Mouse (Mus musculus) heart, postnatal 0 days (tissue): ENCODE results near the gene Dock8. TPM values are rescaled to one million over a fixed set of nuclear protein-coding genes. Genes with fewer than 3 reads are reported as not detected.

ENCODE experiments used
- ATAC-seq: fragments of 200-750 bp; cut with Nextera tagmentation; 2 replicates; pipeline ENCODE4 v1.8.0; 2017; ENCODE audit warnings: low read depth, moderate number of reproducible peaks, moderate library complexity; ENCODE audit not compliant: insufficient read depth
- DNase-seq: peaks from one replicate; pipeline ENCODE4 v3.0.0-alpha.2; 2016; ENCODE audit warnings: low spot score
- H3K27ac ChIP-seq: fragments of 300-500 bp; sonication (generic); 2 replicates; pipeline ENCODE4 v1.5.1; 2014; ENCODE audit warnings: low read depth, mild to moderate bottlenecking
- H3K27me3 ChIP-seq: fragments of 300-500 bp; sonication (generic); 2 replicates; pipeline ENCODE4 v1.6.1; 2014; ENCODE audit warnings: low read length, mixed read lengths; ENCODE audit not compliant: control insufficient read depth, insufficient read depth
- H3K36me3 ChIP-seq: fragments of 300-500 bp; sonication (generic); replicated peaks from 2 replicates; pipeline ENCODE4 v1.6.1; 2014; ENCODE audit warnings: low read length, mixed read lengths; ENCODE audit not compliant: control insufficient read depth, insufficient read depth
- H3K4me1 ChIP-seq: fragments of 300-500 bp; sonication (generic); 2 replicates; pipeline ENCODE4 v1.6.1; 2014; ENCODE audit warnings: antibody characterized with exemption; ENCODE audit not compliant: control insufficient read depth, insufficient read depth
- H3K4me2 ChIP-seq: fragments of 300-500 bp; sonication (generic); 2 replicates; pipeline ENCODE4 v1.6.1; 2014; ENCODE audit warnings: low read depth, mild to moderate bottlenecking, low read length, moderate library complexity
- H3K4me3 ChIP-seq: fragments of 300-500 bp; sonication (generic); 2 replicates; pipeline ENCODE4 v1.5.1; 2014; ENCODE audit warnings: low read depth, low read length
- H3K9ac ChIP-seq: fragments of 300-500 bp; sonication (generic); replicated peaks from 2 replicates; pipeline ENCODE4 v1.6.1; 2014; ENCODE audit warnings: low read depth, low read length, mixed read lengths
- H3K9me3 ChIP-seq: fragments of 300-500 bp; sonication (generic); replicated peaks from 2 replicates; pipeline ENCODE4 v1.6.1; 2016; ENCODE audit warnings: low read length; ENCODE audit not compliant: control insufficient read depth
- CTCF ChIP-seq: IDR thresholded peaks from 2 replicates; pipeline ENCODE4 v1.5.1; 2016; ENCODE audit warnings: antibody characterized with exemption, control low read depth, low read depth
- EP300 ChIP-seq: IDR thresholded peaks from 2 replicates; pipeline ENCODE4 v1.6.1; 2016; ENCODE audit warnings: antibody characterized with exemption, low read depth
- WGBS: fragments of 180-500 bp; shearing (Covaris S2); extraction: QIAGEN DNeasy Blood & Tissue Kit; methylation state at CpG from one replicate; pipeline ENCODE4 v1.1.7; 2014; 5-methylcytosine and 5-hydroxymethylcytosine counted together
- polyA plus RNA-seq: library from polyadenylated mRNA; unstranded; fragments of >200 nt; fragmentation: Nextera tagmentation; extraction: Ambion mirVana; gene quantifications from 2 replicates; pipeline ENCODE4 v1.2.1, GENCODE M21; 2015
- total RNA-seq: library from RNA; depleted of rRNA; stranded (reverse); fragments of >200 nt; gene quantifications from 2 replicates; pipeline ENCODE4 v1.2.3, GENCODE M21; 2014; ENCODE audit warnings: low replicate concordance; rRNA removed

The Dock8 gene
- total RNA-seq (1.3 and 6.0 TPM in 2 replicates), polyA plus RNA-seq (1.6 and 2.4 TPM in 2 replicates)

- Histone ChIP-seq H3K9me3 (no peaks in the 10 kb centered on the region), H3K4me3 (peak within 1 kb of the TSS; percentile 88), H3K9ac (peak within 1 kb of the TSS; percentile 62), H3K27ac (peak within 1 kb of the TSS; percentile 64), H3K4me2 (peak within 1 kb of the TSS; percentile 97), H3K27me3 (0 out of 2 replicates have a peak, but pooled peaks cover 6% of the 10 kb centered on the region), H3K4me1 (peaks cover 11% of the 10 kb centered on the region), H3K36me3 (no peaks in the 10 kb centered on the region)
- WGBS, result under 1% methylated on average over 85 of the region's 109 CpGs
- peak; percentile 43 for DNase-seq
- no peak for TF ChIP-seq EP300
- no peak for TF ChIP-seq CTCF
- ATAC-seq, result peak; percentile 83
Observed at GRCm38 (mm10) chr19:24999201-24999886, at the start of gene Dock8. Gene Dock8, plus strand, starts transcription at chr19:24999534.

- Histone ChIP-seq H3K9ac (no peak overlapping the region), H3K4me3 (no peak overlapping the region), H3K4me2 (no peak overlapping the region), H3K4me1 (peaks cover 4% of the 10 kb centered on the region; the same call in 1 of the 2 replicates), H3K27ac (no peak overlapping the region), H3K9me3 (no peaks in the 10 kb centered on the region), H3K27me3 (no peaks in the 10 kb centered on the region), H3K36me3 (peaks cover 14% of the 10 kb centered on the region)
- WGBS, result 30% methylated on average over 3 of the region's 3 CpGs
- ATAC-seq, result no peak
- TF ChIP-seq CTCF (peak; percentile 64), EP300 (no peak)
- DNase-seq, result peak; percentile 57
Observed at GRCm38 (mm10) chr19:24958531-24958930, 40.8 kb upstream of the Dock8 start.

GRCm38 (mm10) chr19:24961172-24961962 is 38.0 kb upstream of the Dock8 start, which contains the start of gene Cbwd1:
Gene Cbwd1, minus strand, starts transcription at chr19:24961610.
- peak within 1 kb of the TSS; percentile 77 for H3K4me3 ChIP-seq
- H3K36me3 ChIP-seq, result peaks cover 3% of the 10 kb centered on the region; the same call in 1 of the 2 replicates
- TF ChIP-seq CTCF (peak; percentile 92), EP300 (no peak)

GRCm38 (mm10) chr19:24966203-24966602 is 33.1 kb upstream of the Dock8 start:
- no peaks in the 10 kb centered on the region for H3K36me3 ChIP-seq
- no peak overlapping the region for H3K9ac ChIP-seq
- H3K4me1 ChIP-seq, result no peaks in the 10 kb centered on the region
- TF ChIP-seq CTCF, result no peak
- TF ChIP-seq EP300, result no peak
- ATAC-seq (no peak), DNase-seq (no peak)
- no peak overlapping the region for H3K4me2 ChIP-seq
- H3K9me3 ChIP-seq, result no peaks in the 10 kb centered on the region
- H3K27me3 ChIP-seq, result no peaks in the 10 kb centered on the region
- no peak overlapping the region for H3K4me3 ChIP-seq
- WGBS, result 67% methylated on average over 2 of the region's 2 CpGs
- no peak overlapping the region for H3K27ac ChIP-seq

More at GRCm38 (mm10) chr19:24961172-24961962, 38.0 kb upstream of the Dock8 start, which contains the start of gene Cbwd1:
- Histone ChIP-seq H3K4me1 (peaks cover 4% of the 10 kb centered on the region; the same call in 1 of the 2 replicates), H3K9ac (peak within 1 kb of the TSS; percentile 74), H3K27me3 (no peaks in the 10 kb centered on the region), H3K9me3 (no peaks in the 10 kb centered on the region), H3K27ac (peak within 1 kb of the TSS; percentile 58), H3K4me2 (peak within 1 kb of the TSS; percentile 73)
- under 1% methylated on average over 36 of the region's 36 CpGs for WGBS
- ATAC-seq, result peak; percentile 100
- DNase-seq, result peak; percentile 99

GRCm38 (mm10) chr19:24966941-24967340 is 32.4 kb upstream of the Dock8 start:
- no peak for TF ChIP-seq EP300
- TF ChIP-seq CTCF, result no peak

More at GRCm38 (mm10) chr19:24966941-24967340, 32.4 kb upstream of the Dock8 start:
- Histone ChIP-seq H3K9ac (no peak overlapping the region), H3K36me3 (no peaks in the 10 kb centered on the region), H3K9me3 (no peaks in the 10 kb centered on the region), H3K4me2 (no peak overlapping the region), H3K4me3 (no peak overlapping the region), H3K27me3 (no peaks in the 10 kb centered on the region), H3K27ac (no peak overlapping the region), H3K4me1 (no peaks in the 10 kb centered on the region)
- no peak for DNase-seq
- ATAC-seq, result no peak
- WGBS, result 87% methylated on average over 2 of the region's 2 CpGs
